Mouse (Mus musculus) cerebellum, adult 9-10 months (tissue): Measurements from ENCODE around the gene Gm20425.

ENCODE experiments used
- DNase-seq: peaks from one replicate; pipeline ENCODE4 v3.0.0; 2022

Gm20425 gene

DNA sequence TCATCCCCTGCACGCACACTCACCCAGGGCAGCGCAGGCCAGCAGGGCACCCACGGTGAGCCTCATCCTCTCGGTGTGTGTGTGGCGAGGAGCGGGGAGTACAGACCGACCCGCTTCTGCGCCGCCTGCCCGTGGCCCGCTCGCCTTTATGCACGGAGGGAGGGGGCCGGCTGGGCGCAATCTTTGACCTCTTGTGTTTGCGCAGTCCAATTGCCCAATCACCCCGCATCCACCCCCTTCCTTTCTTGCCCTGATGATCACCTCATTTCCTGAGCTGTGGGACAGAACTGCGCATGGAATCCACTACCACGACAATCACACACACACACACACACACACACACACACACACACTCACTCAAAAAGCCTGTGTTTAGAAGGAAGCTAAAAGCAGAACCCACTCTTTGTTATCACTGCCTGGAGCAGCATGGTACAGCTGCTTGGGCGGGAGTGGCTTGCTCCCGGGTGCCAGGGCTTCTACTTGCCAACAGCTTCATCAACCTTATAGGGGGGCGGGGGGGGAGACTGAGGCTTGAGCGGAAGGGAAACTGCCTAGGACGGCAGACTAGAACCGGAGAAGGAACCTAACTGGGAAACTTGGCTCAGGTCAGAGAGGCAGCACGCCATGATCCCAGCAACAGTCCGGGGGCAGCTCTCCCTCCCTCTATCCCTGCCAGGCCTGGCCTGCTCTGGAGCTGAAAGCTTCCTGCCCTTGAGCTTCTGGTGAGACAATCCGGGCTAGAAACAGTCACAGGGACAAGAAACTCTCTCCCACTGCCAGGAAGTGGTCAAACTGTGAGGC lies at the start of gene Gm20425, which contains the start of gene Trf:
Gm20425 (minus strand) TSS at position 157 of the 801 bp plus-strand sequence.
Trf (minus strand) TSS at position 294 of the 801 bp plus-strand sequence.
- DNase-seq = peak; percentile 38

DNA sequence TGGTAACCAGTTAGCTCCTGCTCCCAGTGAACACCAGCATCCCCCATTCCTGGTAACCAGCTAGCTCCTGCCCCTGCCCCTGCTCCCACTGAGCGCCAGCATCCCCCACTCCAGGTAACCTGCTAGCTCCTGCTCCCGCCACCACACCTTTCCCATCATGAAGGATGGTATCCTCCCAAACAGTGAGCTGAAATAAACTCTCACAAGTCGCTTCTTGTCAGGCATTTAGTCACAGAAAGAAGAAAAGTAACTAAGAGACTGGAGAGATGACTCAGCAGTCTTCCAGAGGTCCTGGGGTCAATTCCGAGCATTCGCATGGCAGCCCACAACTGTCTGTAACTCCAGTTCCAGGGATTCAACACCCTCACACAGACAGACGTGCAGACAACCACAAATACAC lies 46.8 kb upstream of the Gm20425 start:
- DNase-seq = no peak

DNA sequence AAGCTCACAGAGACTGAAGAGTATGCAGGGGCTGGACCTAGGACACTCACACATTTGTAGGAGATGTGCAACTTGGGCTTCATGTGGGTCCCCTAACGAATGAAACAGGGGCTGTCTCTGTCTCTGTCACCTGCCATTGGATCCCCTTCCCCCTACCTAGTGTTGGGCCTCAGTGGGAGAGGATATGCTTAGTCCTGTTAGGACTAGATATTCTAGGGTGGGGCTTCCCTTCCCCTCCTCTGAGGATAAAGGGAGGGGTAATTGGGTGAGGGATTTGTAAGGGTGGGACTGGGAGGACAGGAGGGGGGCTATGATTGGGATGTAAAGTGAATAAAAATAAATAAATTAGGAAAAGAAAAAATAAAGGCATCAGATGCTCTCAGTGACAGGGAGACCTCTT lies 45.6 kb upstream of the Gm20425 start:
- no peak for DNase-seq

DNA sequence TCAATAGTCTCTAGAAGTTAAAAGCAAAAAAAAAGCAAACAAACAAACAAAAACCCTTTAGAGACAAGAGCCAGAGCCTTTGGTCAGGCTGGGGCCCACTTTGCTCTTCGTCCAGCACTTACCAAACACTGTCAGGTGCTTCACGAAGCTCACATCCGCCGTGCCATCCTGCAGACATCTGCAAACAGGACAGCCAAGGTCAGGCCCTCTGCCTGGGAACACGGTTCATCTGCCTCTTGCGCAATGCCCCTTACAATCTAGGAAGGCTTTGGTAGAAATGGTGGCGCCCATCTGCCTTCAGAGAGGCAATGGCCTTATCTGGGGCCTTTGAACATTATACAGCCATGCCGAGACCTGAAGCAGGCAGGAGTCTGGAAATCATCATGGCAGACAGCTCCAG lies 44.7 kb upstream of the Gm20425 start:
- no peak for DNase-seq

DNA sequence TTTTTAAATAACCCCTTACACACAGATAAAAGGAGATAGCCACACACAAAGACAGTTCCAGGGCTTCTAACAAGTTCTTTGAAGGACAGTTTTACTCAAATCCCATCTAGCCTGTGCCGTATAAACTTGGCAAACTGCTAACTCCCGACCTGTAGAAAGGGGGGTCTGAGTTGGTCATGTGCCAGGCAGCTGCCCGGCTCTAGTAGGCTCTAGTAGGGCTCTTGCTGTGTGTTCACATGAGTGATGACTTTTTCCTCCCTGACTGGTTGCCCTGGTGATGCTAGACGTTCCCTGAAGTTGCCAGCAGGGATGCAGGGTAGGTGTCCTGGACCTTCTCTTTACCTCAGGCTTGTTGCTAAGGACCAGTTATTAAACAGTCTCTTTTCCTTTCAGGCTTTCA lies 41.0 kb upstream of the Gm20425 start:
- no peak for DNase-seq

DNA sequence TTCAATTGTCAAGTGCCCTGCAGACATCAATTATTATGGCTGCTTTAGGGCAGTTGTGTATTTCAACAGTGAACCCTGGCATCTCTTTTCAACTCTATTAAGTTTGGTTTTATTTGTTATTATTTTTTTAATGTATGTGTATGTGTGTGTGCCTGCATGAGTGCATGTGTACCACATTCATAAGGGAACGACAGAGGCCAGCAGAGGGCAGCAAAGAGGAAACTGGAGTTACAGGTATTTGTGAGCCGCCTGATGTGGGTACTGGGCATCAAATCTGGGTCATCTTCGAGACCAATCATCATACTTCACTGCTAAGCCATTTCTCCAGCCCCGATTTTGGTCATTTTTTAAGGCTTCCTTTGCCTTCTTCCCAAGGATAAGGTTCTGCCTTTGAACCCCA lies 35.7 kb upstream of the Gm20425 start:
- no peak for DNase-seq

DNA sequence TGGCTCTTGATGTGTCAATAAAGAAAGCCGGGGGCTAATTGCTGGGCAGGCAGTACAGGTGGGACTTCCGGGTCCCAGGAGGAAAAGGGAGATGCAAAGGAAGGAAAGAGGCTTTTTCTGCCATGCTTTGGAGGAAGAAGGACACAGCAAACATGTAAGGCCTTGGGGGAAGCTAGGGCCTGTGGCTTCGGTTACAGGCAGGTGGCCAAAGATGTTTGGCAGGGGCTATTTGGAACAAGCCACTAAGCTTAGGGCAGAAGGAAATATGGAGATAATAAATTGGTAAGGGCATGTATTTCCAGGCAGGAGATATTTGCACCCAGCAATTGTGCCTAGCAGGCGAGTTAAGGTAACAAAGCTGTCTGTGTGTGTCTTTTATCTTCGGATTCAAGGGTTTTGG lies 22.8 kb upstream of the Gm20425 start:
- DNase-seq = no peak

DNA sequence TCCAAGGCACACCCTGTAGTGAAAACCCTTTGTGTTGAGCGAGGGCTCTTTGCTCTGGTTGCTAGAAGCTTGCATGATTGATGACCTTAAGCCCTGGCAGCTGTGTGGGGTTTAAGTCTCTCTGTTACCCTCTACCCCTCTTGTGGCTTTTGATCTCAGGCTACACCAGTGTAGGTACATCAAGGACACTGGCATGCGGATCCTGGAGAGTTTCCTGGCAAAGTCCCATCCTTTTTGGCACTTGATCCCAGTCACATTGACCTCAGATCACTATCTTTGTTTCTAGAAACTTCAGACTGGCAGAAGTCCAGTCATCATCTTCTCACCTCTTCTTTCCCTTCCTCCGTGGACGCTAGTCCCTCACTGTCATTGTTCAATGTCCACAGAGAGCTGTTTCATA lies 18.5 kb upstream of the Gm20425 start:
- DNase-seq = no peak

DNA sequence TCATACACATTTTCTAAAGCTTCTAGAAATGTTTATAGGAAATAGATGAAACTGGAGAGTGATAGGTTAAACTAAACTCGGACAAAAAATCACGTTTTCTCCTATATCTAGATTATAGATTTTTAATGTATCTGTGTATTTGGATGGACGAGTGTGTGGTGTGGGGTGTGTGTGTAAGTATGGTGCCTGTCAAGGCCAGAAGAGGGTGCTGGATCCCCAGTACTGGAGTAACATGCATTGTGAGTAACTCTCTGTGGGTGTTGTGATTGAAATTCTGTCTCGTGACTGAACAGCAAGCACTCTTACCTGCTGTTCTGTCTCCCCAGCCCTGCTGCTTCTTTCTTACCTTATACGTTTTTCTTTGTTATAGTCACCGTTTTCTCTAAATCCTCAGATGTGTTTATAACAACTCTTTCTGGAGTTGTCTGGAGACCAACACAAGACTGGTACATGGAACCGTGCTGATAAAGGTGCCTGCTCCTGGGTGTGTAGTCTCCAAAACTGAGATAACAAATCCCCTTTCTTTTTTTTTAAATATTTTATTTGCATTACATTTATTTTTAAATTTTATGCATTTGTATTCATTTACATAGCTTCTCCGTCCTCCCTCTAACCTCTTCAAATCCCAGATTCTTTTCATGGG lies 16.5 kb upstream of the Gm20425 start:
- DNase-seq = no peak

DNA sequence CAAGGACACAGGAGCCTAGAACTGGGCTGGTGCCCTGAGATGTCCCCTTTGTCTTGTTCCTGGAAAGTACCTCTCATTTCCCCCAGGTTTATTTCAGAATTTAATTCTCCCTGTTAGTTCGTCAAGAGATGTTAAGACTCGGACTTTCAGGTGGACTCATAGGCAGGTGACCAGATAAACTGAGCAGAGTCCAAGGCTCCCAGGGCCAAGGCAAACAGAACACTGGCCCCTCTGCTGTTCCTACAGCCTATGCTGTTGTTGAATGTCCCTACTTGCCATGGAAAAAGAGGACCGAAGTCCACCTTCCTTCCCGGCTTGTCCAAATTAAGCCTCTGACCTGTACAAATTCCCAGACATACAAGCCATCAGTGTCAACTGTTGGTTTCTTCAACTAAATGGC lies 13.5 kb upstream of the Gm20425 start:
- no peak for DNase-seq

DNA sequence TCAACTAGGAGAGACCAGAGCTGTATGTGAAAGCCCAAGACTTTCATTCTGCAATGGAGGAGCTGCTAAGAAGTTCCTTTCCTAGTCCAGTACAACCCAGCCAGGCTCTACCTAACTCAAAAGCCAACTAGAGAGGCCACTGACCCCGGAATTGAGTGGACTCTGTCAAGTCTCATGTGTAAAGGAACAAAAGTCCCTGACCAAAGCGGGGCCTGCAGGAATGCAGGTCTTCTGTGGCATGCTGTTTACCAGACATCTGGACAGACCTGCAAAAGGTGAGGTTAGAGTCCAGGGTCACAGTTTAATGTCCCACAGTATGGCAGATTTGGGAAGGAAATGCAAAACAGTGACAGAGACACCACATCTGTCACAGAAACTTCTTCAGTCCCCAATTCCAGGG lies 11.1 kb upstream of the Gm20425 start:
- DNase-seq = no peak

DNA sequence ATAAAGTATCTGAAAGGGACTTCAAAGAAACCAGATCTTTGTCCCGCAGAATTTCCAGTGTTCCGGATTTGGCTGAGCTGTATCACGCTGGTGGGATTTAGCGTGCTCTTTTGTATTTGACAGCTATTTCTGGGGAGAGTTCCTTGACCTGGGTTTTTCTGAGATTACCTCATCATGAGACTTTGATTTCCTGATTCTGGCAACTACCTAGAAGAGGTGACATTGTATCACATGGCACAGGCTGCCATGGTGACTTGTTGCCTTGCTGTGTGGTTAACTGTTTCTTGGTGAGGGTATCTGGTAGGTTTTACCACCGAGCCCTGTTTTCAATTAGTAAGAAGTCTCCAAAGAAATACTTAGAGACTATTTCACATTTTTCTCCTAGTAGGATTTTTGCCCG lies 9.4 kb upstream of the Gm20425 start:
- DNase-seq = no peak

DNA sequence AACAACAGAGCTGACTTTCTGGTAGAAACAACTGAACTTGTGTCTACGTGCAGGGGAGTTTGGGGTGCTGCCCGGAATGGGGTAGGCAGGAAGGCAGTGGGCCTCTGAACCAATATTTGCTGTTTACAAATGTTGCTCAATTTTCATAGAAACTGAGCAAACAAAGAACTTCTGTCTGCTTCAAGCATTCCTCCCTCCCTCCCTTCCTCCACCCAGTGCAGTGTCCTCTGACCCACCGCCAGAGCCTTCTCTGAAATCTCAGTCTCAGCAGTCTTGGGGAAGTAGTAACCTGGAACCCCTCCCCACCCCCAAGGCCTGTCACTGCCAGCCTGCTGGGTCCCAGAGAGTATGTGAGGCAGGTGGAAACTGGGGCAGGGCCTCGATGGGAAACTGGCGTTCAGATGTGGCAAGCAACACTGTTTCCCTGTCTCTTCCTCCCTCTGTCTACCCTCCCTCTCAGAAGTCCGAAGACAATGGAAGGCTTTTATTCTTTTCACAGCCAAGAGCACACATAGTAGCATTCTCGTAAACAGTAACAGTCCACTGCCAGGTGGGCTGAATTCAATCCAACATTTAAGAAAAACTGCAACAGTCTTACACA lies 4.6 kb upstream of the Gm20425 start:
- no peak for DNase-seq

DNA sequence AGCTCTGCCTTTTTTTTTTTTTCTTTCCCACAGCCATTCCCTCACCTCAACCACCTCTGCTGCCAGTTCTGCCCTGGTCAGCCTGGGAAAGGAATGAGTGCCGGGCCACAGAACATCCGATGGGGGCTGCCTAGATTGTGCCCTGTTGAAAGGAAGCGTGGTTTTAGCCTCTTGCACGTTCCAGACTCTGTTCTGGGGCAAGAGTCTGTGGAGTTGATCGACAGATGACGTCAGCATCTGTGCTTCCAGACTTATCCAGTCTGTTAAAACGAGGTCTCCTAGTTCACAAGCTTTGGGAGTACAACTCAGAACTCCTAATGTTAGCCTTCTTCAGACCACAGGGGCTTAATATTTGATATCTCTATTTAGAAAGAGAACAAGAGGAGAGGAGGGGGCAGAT lies 4.0 kb upstream of the Gm20425 start:
- DNase-seq = no peak

DNA sequence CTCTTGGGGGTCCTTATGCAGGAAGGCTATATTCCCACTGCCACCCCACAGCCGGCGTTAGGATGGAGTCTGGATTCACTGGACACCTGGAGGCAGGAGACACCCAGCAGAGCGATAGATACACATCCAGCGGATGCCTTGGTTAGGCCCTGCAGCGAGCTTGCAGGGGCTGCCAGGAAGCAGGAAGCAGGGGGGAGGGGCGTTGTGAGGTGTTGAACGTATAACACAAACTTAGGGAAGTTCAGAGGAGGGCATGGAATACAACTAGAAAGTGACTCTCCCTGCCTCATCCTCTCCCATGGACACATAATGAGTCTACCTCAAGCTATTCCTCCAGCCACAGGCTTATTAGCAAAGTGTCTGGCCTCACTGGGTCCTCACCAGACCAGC lies 2.9 kb upstream of the Gm20425 start:
- DNase-seq = no peak

DNA sequence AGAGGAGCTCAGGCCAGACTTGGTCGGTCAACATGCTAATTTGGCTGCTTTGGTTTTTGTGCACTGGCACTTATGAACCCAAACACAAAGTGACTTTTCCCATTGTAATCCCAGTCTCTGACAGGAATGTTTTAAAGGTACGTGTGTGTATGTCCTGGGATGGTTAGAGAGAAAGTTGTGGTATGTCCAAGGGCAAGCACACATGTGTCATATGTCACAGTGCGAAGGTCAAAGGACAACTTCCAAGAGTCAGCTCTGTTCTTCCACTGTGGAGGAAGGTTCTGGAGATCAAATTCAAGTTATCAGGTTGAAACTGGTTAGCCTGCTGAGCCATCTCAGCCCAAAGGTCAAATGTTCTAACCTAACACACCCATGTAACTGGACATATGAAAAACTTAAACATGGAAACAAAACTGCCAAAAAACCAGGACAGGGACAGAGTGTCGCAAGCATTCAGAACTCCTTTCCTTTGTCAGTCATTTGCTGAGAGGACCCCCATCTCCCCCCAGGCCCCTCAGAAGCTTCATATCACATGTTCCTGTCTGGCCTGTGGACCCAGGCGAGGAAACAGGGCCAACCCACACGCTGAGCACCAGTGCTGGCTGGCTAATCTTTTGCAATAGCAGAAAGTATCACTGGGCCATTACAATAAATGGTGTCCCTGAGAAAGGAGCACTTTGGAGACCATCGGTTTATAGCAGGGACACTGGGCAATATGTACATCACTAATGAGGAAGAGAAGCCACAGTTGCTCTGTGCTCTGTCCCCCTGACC lies 2.3 kb upstream of the Gm20425 start:
- no peak for DNase-seq

DNA sequence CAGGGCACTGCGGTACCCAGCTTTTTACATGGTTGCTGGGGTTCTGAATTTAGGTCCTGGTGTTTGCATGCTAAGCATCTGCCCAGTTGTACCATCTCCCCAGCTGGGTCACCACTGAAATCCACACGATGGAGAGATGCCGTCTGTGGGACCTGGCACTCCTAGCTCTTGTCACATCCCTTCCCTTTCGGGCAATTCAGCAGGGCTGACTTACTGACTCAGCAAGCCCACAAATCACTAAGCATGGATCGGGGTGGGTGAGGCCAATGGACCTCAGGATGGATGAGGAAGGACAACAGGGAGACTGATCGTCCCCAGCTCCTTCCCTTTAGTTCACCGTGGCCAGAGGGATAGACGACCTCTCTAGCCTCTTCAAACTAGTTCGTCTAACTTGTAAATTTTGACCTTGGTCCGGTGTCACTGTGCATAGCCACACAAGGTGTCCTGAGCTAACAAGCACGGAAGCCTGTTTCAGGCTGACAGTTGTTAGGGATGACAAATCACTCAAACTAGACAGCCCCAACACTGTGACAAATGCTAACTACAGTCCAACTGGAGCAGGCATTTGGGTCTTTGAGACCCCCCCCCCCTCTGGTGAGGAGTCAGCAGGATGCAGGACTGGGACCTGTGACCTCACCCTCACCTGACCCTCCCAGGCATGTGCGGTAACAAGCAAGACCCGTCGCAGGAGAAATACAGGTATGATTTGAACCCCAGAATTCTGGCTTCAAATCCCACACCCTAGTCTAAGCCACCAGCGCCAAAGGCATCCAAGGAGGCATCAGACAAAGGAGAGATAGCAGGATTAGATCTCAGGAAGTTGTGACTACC lies 855 bp downstream of the Gm20425 start:
- no peak for DNase-seq

DNA sequence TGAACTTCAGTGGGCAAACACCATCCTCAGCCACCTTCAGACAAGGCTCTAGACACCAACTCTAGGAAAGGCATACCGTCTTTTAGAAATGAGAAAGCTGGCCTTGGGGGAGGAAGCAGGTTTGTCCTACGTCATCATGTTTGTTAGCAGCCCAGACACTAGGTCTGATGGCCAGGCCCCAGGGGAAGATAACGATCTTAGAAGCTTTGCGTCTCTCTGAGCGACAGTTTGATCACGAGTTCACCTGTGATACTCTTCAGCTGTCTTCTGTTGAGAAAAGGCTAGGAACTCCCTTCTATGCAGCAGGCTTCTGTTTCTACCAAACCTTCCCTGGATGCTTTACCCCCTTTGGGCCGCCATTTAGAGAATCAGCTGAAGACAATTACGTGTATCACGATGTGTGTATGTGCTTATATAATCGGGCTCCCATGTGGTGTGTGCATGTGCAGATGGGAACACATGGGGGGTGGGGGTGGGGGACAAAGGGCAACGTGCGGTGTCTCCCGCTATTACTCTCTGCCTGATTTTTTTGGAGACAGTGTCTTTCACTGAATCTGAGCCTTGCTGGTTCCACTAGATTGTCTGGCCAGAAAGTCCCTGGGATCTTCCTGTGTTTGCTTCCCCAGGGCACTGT lies 1.6 kb downstream of the Gm20425 start:
- no peak for DNase-seq

DNA sequence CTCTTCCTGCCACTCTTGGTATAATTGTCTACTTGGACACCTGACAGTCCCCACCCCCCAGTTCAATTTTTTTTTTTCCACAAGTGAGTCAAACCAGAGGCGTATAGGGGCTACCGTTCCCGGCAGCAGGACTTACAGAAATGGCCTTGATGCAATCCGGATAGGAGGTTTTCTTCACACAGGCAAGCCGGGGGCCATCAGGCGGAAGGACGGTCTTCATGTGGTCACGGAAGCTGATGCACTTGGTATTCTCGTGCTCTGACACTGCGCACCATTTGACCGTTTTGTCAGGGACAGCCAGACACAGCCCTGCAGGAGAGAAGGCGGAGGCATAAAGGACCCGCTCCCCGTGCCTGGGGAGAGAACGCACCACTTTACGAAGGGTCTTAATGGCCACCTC lies 2.3 kb downstream of the Gm20425 start:
- no peak for DNase-seq

DNA sequence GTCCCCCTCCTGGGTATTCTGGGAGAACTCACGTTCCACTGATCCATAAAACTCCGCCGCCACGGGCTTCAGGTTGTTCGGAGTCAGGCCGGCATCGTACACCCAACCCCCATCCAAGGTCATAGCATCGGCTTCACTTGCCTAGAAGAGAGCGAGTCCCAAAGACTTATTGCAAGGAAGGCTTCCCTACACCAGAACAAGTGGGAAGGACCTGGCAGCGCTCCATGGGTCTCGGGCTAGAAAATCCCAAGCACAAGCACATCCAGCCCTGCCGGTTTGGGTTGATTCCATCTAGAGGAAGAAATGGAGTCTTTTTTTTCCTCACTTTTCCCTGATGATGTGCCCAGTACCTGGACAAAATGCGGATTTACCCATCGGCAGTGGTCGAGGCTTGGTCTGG lies 3.3 kb downstream of the Gm20425 start:
- DNase-seq = no peak

DNA sequence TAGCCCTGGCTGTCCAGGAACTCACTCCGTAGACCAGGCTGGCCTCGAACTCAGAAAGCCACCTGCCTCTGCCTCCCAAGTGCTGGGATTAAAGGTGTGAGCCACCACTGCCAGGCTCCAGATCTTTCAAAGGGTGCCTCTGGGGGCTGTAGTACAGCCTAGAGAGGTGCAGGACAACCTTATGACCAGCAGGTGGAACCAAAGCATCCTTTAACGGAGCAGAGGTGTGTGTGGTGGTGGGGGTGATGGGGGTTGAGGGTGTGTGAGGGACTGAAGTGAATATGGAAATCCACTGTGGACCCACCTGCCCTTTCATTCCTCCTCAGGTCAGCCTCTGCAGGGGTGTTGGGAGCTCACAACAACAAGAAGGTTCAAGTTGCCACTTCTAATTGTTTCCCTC lies 4.6 kb downstream of the Gm20425 start:
- DNase-seq = no peak

DNA sequence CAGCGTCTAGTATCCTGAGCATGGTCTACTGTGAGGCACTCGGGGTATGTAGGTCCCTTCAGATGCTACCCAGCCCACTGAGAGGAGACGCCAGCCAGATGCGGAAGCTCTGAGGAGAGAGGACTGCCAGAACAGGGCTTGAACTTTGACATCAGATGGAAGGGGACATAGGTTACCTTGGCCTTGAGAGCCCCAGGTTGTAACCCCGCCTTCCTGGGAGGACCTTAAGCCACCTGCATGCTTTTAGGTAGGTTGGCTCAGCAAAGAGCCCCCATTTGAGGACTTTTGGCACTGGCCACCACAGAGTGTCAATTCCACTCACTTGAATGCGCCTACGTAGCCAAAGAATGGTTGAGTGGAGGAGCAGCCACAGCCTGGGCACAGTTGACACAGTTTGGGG lies 5.4 kb downstream of the Gm20425 start:
- no peak for DNase-seq
